Mouse (Mus musculus) limb, embryonic 15.5 days (tissue): ENCODE data around the gene Btbd19. TPM values are rescaled to one million over a fixed set of nuclear protein-coding genes. Genes with fewer than 3 reads are reported as not detected.

Experiments
- ATAC-seq: fragments of 200-750 bp; cut with Nextera tagmentation; 2 replicates; pipeline ENCODE4 v1.8.0; 2017; ENCODE audit warnings: low read depth, moderate TSS enrichment; ENCODE audit not compliant: insufficient number of reproducible peaks, low FRiP score, low TSS enrichment
- H3K27ac ChIP-seq: fragments of 300-500 bp; sonication (generic); 2 replicates; pipeline ENCODE4 v1.5.1; 2015; ENCODE audit warnings: moderate library complexity, mild to moderate bottlenecking, inconsistent platforms
- H3K27me3 ChIP-seq: fragments of 300-500 bp; sonication (generic); 2 replicates; pipeline ENCODE4 v1.6.1; 2015; ENCODE audit warnings: inconsistent platforms
- H3K36me3 ChIP-seq: fragments of 300-500 bp; sonication (generic); 2 replicates; pipeline ENCODE4 v1.6.1; 2015; ENCODE audit warnings: inconsistent platforms
- H3K4me1 ChIP-seq: fragments of 300-500 bp; sonication (generic); 2 replicates; pipeline ENCODE4 v1.6.1; 2015; ENCODE audit warnings: inconsistent platforms
- H3K4me2 ChIP-seq: fragments of 300-500 bp; sonication (generic); 2 replicates; pipeline ENCODE4 v1.6.1; 2015; ENCODE audit warnings: mild to moderate bottlenecking, inconsistent platforms
- H3K4me3 ChIP-seq: fragments of 300-500 bp; sonication (generic); 2 replicates; pipeline ENCODE4 v1.5.1; 2015; ENCODE audit warnings: mild to moderate bottlenecking, inconsistent platforms
- H3K9ac ChIP-seq: fragments of 300-500 bp; sonication (generic); 2 replicates; pipeline ENCODE4 v1.6.1; 2015; ENCODE audit warnings: inconsistent platforms
- H3K9me3 ChIP-seq: fragments of 300-500 bp; sonication (generic); 2 replicates; pipeline ENCODE4 v1.6.1; 2016; ENCODE audit warnings: inconsistent platforms
- WGBS: fragments of 180-500 bp; shearing (Covaris S2); methylation state at CpG from one replicate; pipeline ENCODE4 v1.1.7; 2015; 5-methylcytosine and 5-hydroxymethylcytosine counted together
- polyA plus RNA-seq: library from polyadenylated mRNA; unstranded; fragments of >200 nt; fragmentation: Nextera tagmentation; extraction: Ambion mirVana; gene quantifications from 2 replicates; pipeline ENCODE4 v1.2.1, GENCODE M21; 2015

Gene Btbd19
- polyA plus RNA-seq, 1 experiment from 2014 or later, result 10.3 TPM

GRCm38 (mm10) chr4:117107813-117108523 is 17.6 kb downstream of the Btbd19 start:
- ATAC-seq, result no peak
- H3K4me3 ChIP-seq, result no peak overlapping the region
- peaks cover 52% of the 10 kb centered on the region for H3K36me3 ChIP-seq
- H3K27ac ChIP-seq, result no peak overlapping the region
- H3K4me2 ChIP-seq, result no peak overlapping the region
- H3K4me1 ChIP-seq, result peaks cover 8% of the 10 kb centered on the region
- no peak overlapping the region for H3K9ac ChIP-seq
- WGBS, result 89% methylated on average over 18 of the region's 18 CpGs
- no peaks in the 10 kb centered on the region for H3K9me3 ChIP-seq
- H3K27me3 ChIP-seq, result no peaks in the 10 kb centered on the region

DNA sequence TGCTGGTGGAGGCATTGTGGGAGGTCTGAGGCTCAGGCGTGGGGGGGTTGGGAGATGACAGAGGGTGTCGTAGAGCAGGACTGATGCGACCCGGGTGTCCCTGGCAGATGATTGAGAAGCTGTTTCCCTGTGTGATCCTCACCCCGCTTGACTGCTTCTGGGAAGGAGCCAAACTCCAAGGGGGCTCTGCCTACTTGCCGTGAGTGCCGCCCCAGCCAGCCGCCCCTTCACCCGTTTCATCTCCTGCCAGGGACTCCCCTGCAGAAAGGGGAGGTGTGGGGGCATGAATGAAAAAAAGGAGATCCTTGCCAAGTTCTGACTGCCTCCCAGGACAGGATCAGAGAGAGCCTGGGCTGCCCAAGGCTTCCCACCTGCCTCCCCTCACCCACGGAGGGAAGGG is 20.4 kb downstream of the Btbd19 start:
- Histone ChIP-seq H3K36me3 (peaks cover 34% of the 10 kb centered on the region), H3K27me3 (no peaks in the 10 kb centered on the region), H3K9me3 (no peaks in the 10 kb centered on the region), H3K9ac (no peak overlapping the region), H3K4me3 (no peak overlapping the region), H3K27ac (no peak overlapping the region), H3K4me2 (no peak overlapping the region), H3K4me1 (peaks cover 19% of the 10 kb centered on the region)
- ATAC-seq, result no peak
- 49% methylated on average over 10 of the region's 10 CpGs for WGBS

DNA sequence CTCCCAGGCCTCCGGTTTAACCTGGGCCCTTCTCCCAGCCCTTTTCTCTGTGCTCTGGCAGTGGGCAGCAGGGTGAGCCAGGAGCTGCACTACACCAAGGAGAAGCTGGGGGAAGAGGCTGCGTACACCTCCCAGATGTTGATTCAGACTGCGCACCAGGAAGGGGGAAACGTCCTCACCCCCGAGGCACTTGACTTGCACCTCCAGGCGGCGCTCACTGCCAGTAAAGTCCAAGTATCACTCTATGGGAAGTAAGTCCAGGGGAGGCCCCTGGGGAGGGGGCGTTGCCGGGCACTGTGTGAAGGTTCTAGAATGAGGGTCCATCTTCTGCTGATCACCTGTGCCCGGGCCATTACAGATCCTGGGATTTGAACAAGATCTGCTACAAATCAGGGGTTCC is 20.9 kb downstream of the Btbd19 start:
- Histone ChIP-seq H3K4me3 (no peak overlapping the region), H3K4me1 (peaks cover 19% of the 10 kb centered on the region), H3K27ac (no peak overlapping the region), H3K9ac (no peak overlapping the region), H3K36me3 (peaks cover 29% of the 10 kb centered on the region), H3K27me3 (no peaks in the 10 kb centered on the region), H3K4me2 (no peak overlapping the region), H3K9me3 (no peaks in the 10 kb centered on the region)
- 73% methylated on average over 10 of the region's 10 CpGs for WGBS
- no peak for ATAC-seq

DNA sequence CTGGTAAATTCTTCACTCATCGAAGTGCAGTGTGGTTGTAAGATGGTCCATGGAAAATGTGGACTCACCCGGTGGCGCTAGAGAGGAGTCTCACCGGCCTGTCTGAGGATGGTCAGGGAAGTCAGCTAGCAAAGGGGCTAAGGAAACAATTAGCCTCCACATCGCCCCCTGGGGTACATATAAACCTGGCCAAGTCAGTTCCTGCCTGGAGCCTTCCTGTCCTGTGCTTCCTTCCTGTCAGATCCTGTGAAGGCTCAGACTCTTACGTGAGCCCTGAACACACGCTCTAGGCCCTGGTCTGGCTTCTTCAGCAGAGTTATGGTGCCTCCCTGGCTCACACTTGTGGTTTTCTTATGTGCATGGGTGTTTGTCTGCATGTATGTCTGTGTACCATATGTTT is 24.3 kb downstream of the Btbd19 start:
- WGBS, result 36% methylated on average over 7 of the region's 7 CpGs
- no peak for ATAC-seq
- H3K9ac ChIP-seq, result no peak overlapping the region
- peaks cover 3% of the 10 kb centered on the region; the same call in 1 of the 2 replicates for H3K36me3 ChIP-seq
- H3K4me3 ChIP-seq, result no peak overlapping the region
- no peaks in the 10 kb centered on the region for H3K9me3 ChIP-seq
- H3K4me2 ChIP-seq, result no peak overlapping the region
- H3K27ac ChIP-seq, result no peak overlapping the region
- H3K27me3 ChIP-seq, result no peaks in the 10 kb centered on the region
- peaks cover 40% of the 10 kb centered on the region for H3K4me1 ChIP-seq

- no peaks in the 10 kb centered on the region for H3K27me3 ChIP-seq
- H3K9me3 ChIP-seq, result no peaks in the 10 kb centered on the region
- ATAC-seq, result no peak
- H3K27ac ChIP-seq, result no peak overlapping the region
- peaks cover 49% of the 10 kb centered on the region for H3K4me1 ChIP-seq
- H3K4me3 ChIP-seq, result no peak overlapping the region
- H3K36me3 ChIP-seq, result peaks cover 3% of the 10 kb centered on the region; the same call in 1 of the 2 replicates
- no peak overlapping the region for H3K9ac ChIP-seq
- H3K4me2 ChIP-seq, result no peak overlapping the region
- WGBS, result 79% methylated on average over 4 of the region's 4 CpGs
Measured at GRCm38 (mm10) chr4:117100036-117100435, 25.5 kb downstream of the Btbd19 start.

DNA sequence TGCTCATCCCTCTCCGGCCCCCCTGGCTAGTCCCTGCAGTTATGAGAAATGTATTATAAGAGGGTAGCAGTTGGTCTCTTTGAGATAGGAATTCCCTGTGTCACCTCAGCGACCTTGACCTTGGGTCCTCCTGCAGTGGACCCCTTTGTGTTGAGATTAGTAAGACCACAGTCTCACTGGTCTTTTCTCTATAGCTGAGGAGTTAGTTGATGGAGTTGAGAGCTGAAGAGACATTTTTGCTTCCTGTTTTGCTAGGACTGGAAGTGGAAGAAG is 26.8 kb downstream of the Btbd19 start:
- peak overlapping the region; percentile 95; the same call in 1 of the 2 replicates for H3K4me2 ChIP-seq
- H3K9ac ChIP-seq, result no peak overlapping the region
- no peak for ATAC-seq
- H3K4me3 ChIP-seq, result no peak overlapping the region
- H3K9me3 ChIP-seq, result no peaks in the 10 kb centered on the region
- no peaks in the 10 kb centered on the region for H3K27me3 ChIP-seq
- peaks cover 47% of the 10 kb centered on the region for H3K4me1 ChIP-seq
- H3K27ac ChIP-seq, result no peak overlapping the region
- H3K36me3 ChIP-seq, result peaks cover 3% of the 10 kb centered on the region; the same call in 1 of the 2 replicates
- WGBS, result 61% methylated on average over 2 of the region's 2 CpGs

- no peaks in the 10 kb centered on the region for H3K9me3 ChIP-seq
- WGBS, result 29% methylated on average over 8 of the region's 8 CpGs
- H3K4me2 ChIP-seq, result peak overlapping the region; percentile 95
- peaks cover 47% of the 10 kb centered on the region for H3K4me1 ChIP-seq
- no peaks in the 10 kb centered on the region for H3K27me3 ChIP-seq
- peak; percentile 44; the same call in 1 of the 2 replicates for ATAC-seq
- peak overlapping the region; percentile 35 for H3K27ac ChIP-seq
- peak overlapping the region; percentile 65 for H3K4me3 ChIP-seq
- H3K36me3 ChIP-seq, result peaks cover 3% of the 10 kb centered on the region; the same call in 1 of the 2 replicates
- H3K9ac ChIP-seq, result no peak overlapping the region
Measured at GRCm38 (mm10) chr4:117097969-117098763, 27.4 kb downstream of the Btbd19 start.

GRCm38 (mm10) chr4:117096666-117097065 is 28.9 kb downstream of the Btbd19 start:
- Histone ChIP-seq H3K4me1 (peaks cover 46% of the 10 kb centered on the region), H3K36me3 (peaks cover 3% of the 10 kb centered on the region; the same call in 1 of the 2 replicates), H3K4me3 (peak overlapping the region; percentile 65), H3K9me3 (no peaks in the 10 kb centered on the region), H3K4me2 (peak overlapping the region; percentile 95), H3K27ac (peak overlapping the region; percentile 84; the same call in 1 of the 2 replicates), H3K27me3 (no peaks in the 10 kb centered on the region), H3K9ac (peak overlapping the region; percentile 60)
- 7% methylated on average over 5 of the region's 5 CpGs for WGBS
- no peak for ATAC-seq

- peak within 1 kb of the TSS; percentile 65 for H3K4me3 ChIP-seq
- 1% methylated on average over 50 of the region's 50 CpGs for WGBS
Measured at GRCm38 (mm10) chr4:117095551-117096452, 29.7 kb downstream of the Btbd19 start, which contains the start of gene Ptch2. Gene Ptch2, plus strand, starts transcription at chr4:117096075.

GRCm38 (mm10) chr4:117094626-117095361 is 30.7 kb downstream of the Btbd19 start:
- Histone ChIP-seq H3K36me3 (no peaks in the 10 kb centered on the region), H3K27ac (0 out of 2 replicates have a peak overlapping the region, but pooled peaks have one; percentile 84), H3K27me3 (no peaks in the 10 kb centered on the region), H3K9ac (no peak overlapping the region), H3K4me1 (peaks cover 36% of the 10 kb centered on the region), H3K4me2 (no peak overlapping the region), H3K4me3 (no peak overlapping the region), H3K9me3 (no peaks in the 10 kb centered on the region)
- 62% methylated on average over 3 of the region's 3 CpGs for WGBS
- no peak for ATAC-seq

More at GRCm38 (mm10) chr4:117095551-117096452, 29.7 kb downstream of the Btbd19 start, which contains the start of gene Ptch2:
- ATAC-seq, result peak; percentile 83
- Histone ChIP-seq H3K4me1 (peaks cover 37% of the 10 kb centered on the region), H3K36me3 (peaks cover 3% of the 10 kb centered on the region; the same call in 1 of the 2 replicates), H3K27me3 (no peaks in the 10 kb centered on the region), H3K9me3 (no peaks in the 10 kb centered on the region), H3K4me2 (peak within 1 kb of the TSS; percentile 95), H3K9ac (peak within 1 kb of the TSS; percentile 60), H3K27ac (peak within 1 kb of the TSS; percentile 84)

DNA sequence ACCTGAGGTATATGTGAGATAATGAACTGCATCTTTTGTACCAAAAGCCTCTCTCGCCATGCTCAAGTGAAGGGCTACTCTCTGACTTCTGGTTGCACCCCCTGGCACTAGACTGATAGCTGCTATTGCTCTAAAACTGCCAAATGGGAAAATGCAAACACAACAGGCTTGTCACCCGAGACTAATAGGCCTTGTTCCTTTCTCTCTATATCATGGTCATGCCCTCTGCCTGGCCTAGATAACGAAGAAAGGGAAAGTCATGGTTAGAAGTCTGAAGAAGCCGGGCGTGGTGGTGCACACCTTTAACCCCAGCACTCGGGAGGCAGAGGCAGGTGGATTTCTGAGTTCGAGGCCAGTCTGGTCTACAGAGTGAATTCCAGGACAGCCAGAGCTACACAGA is 34.9 kb downstream of the Btbd19 start:
- Histone ChIP-seq H3K27me3 (no peaks in the 10 kb centered on the region), H3K4me2 (no peak overlapping the region), H3K4me1 (peaks cover 8% of the 10 kb centered on the region), H3K27ac (no peak overlapping the region), H3K9me3 (no peaks in the 10 kb centered on the region), H3K9ac (no peak overlapping the region), H3K4me3 (no peak overlapping the region), H3K36me3 (peaks cover 14% of the 10 kb centered on the region)
- WGBS, result 81% methylated on average over 7 of the region's 7 CpGs
- ATAC-seq, result no peak
